In genomic region chr9:69988706-69989302, GRCm38 (mm10) we compare ENCODE assay signal across 7 mouse cellular contexts. TPM values are rescaled to one million over a fixed set of nuclear protein-coding genes. Genes with fewer than 3 reads are reported as not detected.
DNase-seq lines count a peak whose midpoint lies in the region; ATAC-seq lines count a peak whose summit lies in the region.

No protein-coding gene starts in this region.

- no peak for DNase-seq in lung, postnatal 10 days
- DNase-seq in limb, embryonic 11.5 days (ENCODE audit: low spot score) = no peak
- no peak for DNase-seq in gastrocnemius, postnatal 36 days
- DNase-seq in ovary, postnatal 10 days (ENCODE audit: low spot score) = no peak

- peak overlapping the region; percentile 99 for H3K9ac ChIP-seq in lung, embryonic 16.5 days (ENCODE audit: low read length)
- H3K9ac ChIP-seq in limb, embryonic 11.5 days (ENCODE audit: low read length) = 0 out of 2 replicates have a peak overlapping the region, but pooled peaks have one; percentile 22
- peak overlapping the region; percentile 99; the same call in 1 of the 2 replicates for H3K9ac ChIP-seq in stomach, embryonic 14.5 days (replicated peaks; ENCODE audit: low read depth, low read length)

- peak overlapping the region; percentile 56 for H3K4me2 ChIP-seq in lung, embryonic 16.5 days (ENCODE audit: low read depth, low read length)
- peak overlapping the region; percentile 43; the same call in 1 of the 2 replicates for H3K4me2 ChIP-seq in limb, embryonic 11.5 days (ENCODE audit: low read depth, severe bottlenecking)
- H3K4me2 ChIP-seq in stomach, embryonic 14.5 days (replicated peaks; ENCODE audit: low read depth, low read length) = peak overlapping the region; percentile 29

- peak overlapping the region; percentile 99 for H3K4me3 ChIP-seq in lung, embryonic 16.5 days (ENCODE audit: low read length)
- H3K4me3 ChIP-seq in limb, embryonic 11.5 days (ENCODE audit: low read depth, low read length) = peak overlapping the region; percentile 97
- H3K4me3 ChIP-seq in stomach, embryonic 14.5 days (ENCODE audit: low read depth, low read length) = peak overlapping the region; percentile 99

- no peaks in the 10 kb centered on the region for H3K27me3 ChIP-seq in lung, embryonic 16.5 days (ENCODE audit: control insufficient read depth, insufficient read depth, low read depth, low read length)
- H3K27me3 ChIP-seq in limb, embryonic 11.5 days (ENCODE audit: control insufficient read depth, insufficient read depth, low read length) = no peaks in the 10 kb centered on the region
- no peaks in the 10 kb centered on the region for H3K27me3 ChIP-seq in stomach, embryonic 14.5 days (ENCODE audit: control insufficient read depth, insufficient read depth, low read length)

- peak overlapping the region; percentile 85 for H3K27ac ChIP-seq in lung, embryonic 16.5 days (ENCODE audit: low read length)
- no peak overlapping the region; the same call in 1 of the 2 replicates for H3K27ac ChIP-seq in limb, embryonic 11.5 days (replicated peaks; ENCODE audit: low read depth, low read length)
- H3K27ac ChIP-seq in stomach, embryonic 14.5 days (ENCODE audit: low read length) = peak overlapping the region; percentile 91

- H3K9me3 ChIP-seq in lung, embryonic 16.5 days (ENCODE audit: control insufficient read depth, low read length) = no peaks in the 10 kb centered on the region
- no peaks in the 10 kb centered on the region for H3K9me3 ChIP-seq in limb, embryonic 11.5 days (ENCODE audit: control insufficient read depth, low read length)
- H3K9me3 ChIP-seq in stomach, embryonic 14.5 days (ENCODE audit: control insufficient read depth, low read depth, low read length) = no peaks in the 10 kb centered on the region

- no peaks in the 10 kb centered on the region for H3K36me3 ChIP-seq in lung, embryonic 16.5 days (ENCODE audit: control insufficient read depth, insufficient read depth, low read length)
- H3K36me3 ChIP-seq in limb, embryonic 11.5 days (ENCODE audit: control insufficient read depth, insufficient read depth, low read length) = no peaks in the 10 kb centered on the region
- H3K36me3 ChIP-seq in stomach, embryonic 14.5 days (ENCODE audit: control insufficient read depth, insufficient read depth, low read length) = no peaks in the 10 kb centered on the region

- peak; percentile 15; the same call in 1 of the 2 replicates for ATAC-seq in lung, embryonic 16.5 days (ENCODE audit: low read depth)
- peak; percentile 41 for ATAC-seq in erythroid progenitor cell, adult 5-6 weeks (replicated peaks; ENCODE audit: low FRiP score, poor library complexity, severe bottlenecking)
- ATAC-seq in limb, embryonic 11.5 days (ENCODE audit: insufficient number of reproducible peaks, low FRiP score, low TSS enrichment, low read depth) = no peak
- no peak for ATAC-seq in stomach, embryonic 14.5 days (ENCODE audit: insufficient number of reproducible peaks, insufficient read depth, low FRiP score, low read depth)

- peaks cover 28% of the 10 kb centered on the region for H3K4me1 ChIP-seq in lung, embryonic 16.5 days (replicated peaks; ENCODE audit: control insufficient read depth, insufficient read depth, low read length)
- peaks cover 10% of the 10 kb centered on the region; the same call in 1 of the 2 replicates for H3K4me1 ChIP-seq in limb, embryonic 11.5 days (ENCODE audit: control insufficient read depth, insufficient read depth, low read length)
- peaks cover 36% of the 10 kb centered on the region for H3K4me1 ChIP-seq in stomach, embryonic 14.5 days (ENCODE audit: control insufficient read depth, insufficient read depth, low read length)

- intact Hi-C loops in gastrocnemius, postnatal 36 days (cut with DNase I) = no loop called here

- 32% methylated on average over 16 of the region's 16 CpGs for WGBS in lung, embryonic 16.5 days
- 41% methylated on average over 16 of the region's 16 CpGs for WGBS in limb, embryonic 11.5 days
- WGBS in stomach, embryonic 14.5 days = 31% methylated on average over 16 of the region's 16 CpGs

RNA-seq across cellular contexts. Expression of gene Bnip2, which starts 0.5 kb away (rescaled TPM):
- polyA plus RNA-seq in lung, embryonic 16.5 days (2015; fragmentation: Nextera tagmentation; extraction: Ambion mirVana) = 120 and 124 TPM in 2 replicates
- 64.2 and 80.1 TPM in 2 replicates for total RNA-seq in erythroid progenitor cell, adult 5-6 weeks (2015; ENCODE audit: low replicate concordance)
- total RNA-seq in erythroid progenitor cell, adult 5-6 weeks (2017; ENCODE audit: low replicate concordance) = 88.1 and 97.8 TPM in 2 replicates
- polyA plus RNA-seq in limb, embryonic 11.5 days (2014; fragmentation: Nextera tagmentation; extraction: Ambion mirVana) = 113 and 127 TPM in 2 replicates
- polyA plus RNA-seq in stomach, embryonic 14.5 days (2014; fragmentation: Nextera tagmentation; extraction: Ambion mirVana) = 119 and 120 TPM in 2 replicates
- total RNA-seq in gastrocnemius, postnatal 36 days (2021) = 10 to 100 TPM; 70.4 to 74.8 TPM

RNA-seq across cellular contexts. Expression of gene Gtf2a2, which starts 23.5 kb away (rescaled TPM):
- 178 and 180 TPM in 2 replicates for polyA plus RNA-seq in lung, embryonic 16.5 days (2015; fragmentation: Nextera tagmentation; extraction: Ambion mirVana)
- total RNA-seq in erythroid progenitor cell, adult 5-6 weeks (2015; ENCODE audit: low replicate concordance) = 135 and 194 TPM in 2 replicates
- total RNA-seq in erythroid progenitor cell, adult 5-6 weeks (2017; ENCODE audit: low replicate concordance) = 137 and 140 TPM in 2 replicates
- polyA plus RNA-seq in limb, embryonic 11.5 days (2014; fragmentation: Nextera tagmentation; extraction: Ambion mirVana) = 204 and 208 TPM in 2 replicates
- polyA plus RNA-seq in stomach, embryonic 14.5 days (2014; fragmentation: Nextera tagmentation; extraction: Ambion mirVana) = 207 and 215 TPM in 2 replicates
- 10 to 100 TPM; 49.1 to 52.8 TPM for total RNA-seq in gastrocnemius, postnatal 36 days (2021)

RNA-seq across cellular contexts. Expression of gene Gcnt3, which starts 49.1 kb away (rescaled TPM):
- 0.05 and 0.08 TPM in 2 replicates for polyA plus RNA-seq in lung, embryonic 16.5 days (2015; fragmentation: Nextera tagmentation; extraction: Ambion mirVana)
- total RNA-seq in erythroid progenitor cell, adult 5-6 weeks (2015; ENCODE audit: low replicate concordance) = not detected in 2 replicates
- total RNA-seq in erythroid progenitor cell, adult 5-6 weeks (2017; ENCODE audit: low replicate concordance) = not detected in 2 replicates
- 0.06 TPM in 1 of 2 replicates, not detected in the other for polyA plus RNA-seq in limb, embryonic 11.5 days (2014; fragmentation: Nextera tagmentation; extraction: Ambion mirVana)
- 9.8 and 10.4 TPM in 2 replicates for polyA plus RNA-seq in stomach, embryonic 14.5 days (2014; fragmentation: Nextera tagmentation; extraction: Ambion mirVana)
- not detected for total RNA-seq in gastrocnemius, postnatal 36 days (2021)

Comparison
In these comparisons a context has a peak if more than half of its experiments do, and no peak if none do; other contexts are left out.
1. ATAC-seq: peak in lung, embryonic 16.5 days (single experiment) and erythroid progenitor cell, adult 5-6 weeks (single experiment); none in limb, embryonic 11.5 days (single experiment) and stomach, embryonic 14.5 days (single experiment).
2. H3K9ac ChIP-seq: peak in every context shown above with its lines; median percentile 99 in lung, embryonic 16.5 days; 99 in stomach, embryonic 14.5 days; 22 in limb, embryonic 11.5 days.
3. RNA of gene Gcnt3, which starts 49.1 kb away (polyA plus RNA-seq): 9.8 to 10.4 TPM in stomach, embryonic 14.5 days; 0.05 to 0.08 TPM in lung, embryonic 16.5 days and 0.06 TPM in limb, embryonic 11.5 days; every median in the first group is over 10 times any median in the second.
4. Peak in every context shown above with its lines, with median percentiles within 50 percentile points of each other: H3K4me2 ChIP-seq and H3K4me3 ChIP-seq.